Mouse (Mus musculus) kidney, embryonic 16.5 days (tissue): ENCODE measurements around the gene Rab11fip3. TPM values are rescaled to one million over a fixed set of nuclear protein-coding genes. Genes with fewer than 3 reads are reported as not detected.

Experiments used
- ATAC-seq: fragments of 200-750 bp; cut with Nextera tagmentation; 2 replicates; pipeline ENCODE4 v1.8.0; 2017; ENCODE audit warnings: moderate TSS enrichment; ENCODE audit not compliant: low FRiP score, low TSS enrichment
- H3K27ac ChIP-seq: fragments of 300-500 bp; sonication (generic); 2 replicates; pipeline ENCODE4 v1.5.1; 2014; ENCODE audit warnings: low read length
- H3K27me3 ChIP-seq: fragments of 300-500 bp; sonication (generic); 2 replicates; pipeline ENCODE4 v1.6.1; 2014; ENCODE audit warnings: low read length, control low read depth, mixed read lengths; ENCODE audit not compliant: insufficient read depth
- H3K36me3 ChIP-seq: fragments of 300-500 bp; sonication (generic); 2 replicates; pipeline ENCODE4 v1.6.1; 2014; ENCODE audit warnings: low read length, control low read depth, mixed read lengths; ENCODE audit not compliant: insufficient read depth
- H3K4me1 ChIP-seq: fragments of 300-500 bp; sonication (generic); 2 replicates; pipeline ENCODE4 v1.6.1; 2014; ENCODE audit warnings: low read length, control low read depth, mixed read lengths; ENCODE audit not compliant: insufficient read depth
- H3K4me2 ChIP-seq: fragments of 300-500 bp; sonication (generic); replicated peaks from 2 replicates; pipeline ENCODE4 v1.6.1; 2014; ENCODE audit warnings: low read depth, low read length
- H3K4me3 ChIP-seq: fragments of 300-500 bp; sonication (generic); 2 replicates; pipeline ENCODE4 v1.5.1; 2014; ENCODE audit warnings: mild to moderate bottlenecking, low read length
- H3K9ac ChIP-seq: fragments of 300-500 bp; sonication (generic); replicated peaks from 2 replicates; pipeline ENCODE4 v1.6.1; 2014; ENCODE audit warnings: low read length
- H3K9me3 ChIP-seq: fragments of 300-500 bp; sonication (generic); 2 replicates; pipeline ENCODE4 v1.6.1; 2016; ENCODE audit warnings: low read length, control low read depth
- WGBS: fragments of 180-500 bp; shearing (Covaris S2); extraction: QIAGEN DNeasy Blood & Tissue Kit; methylation state at CpG from one replicate; pipeline ENCODE4 v1.1.7; 2014; 5-methylcytosine and 5-hydroxymethylcytosine counted together
- polyA plus RNA-seq: library from polyadenylated mRNA; unstranded; fragments of >200 nt; fragmentation: Nextera tagmentation; extraction: Ambion mirVana; gene quantifications from 2 replicates; pipeline ENCODE4 v1.2.1, GENCODE M21; 2015

The Rab11fip3 gene
- polyA plus RNA-seq, 1 experiment from 2014 or later = 41.0 TPM

- Histone ChIP-seq H3K27me3 (no peaks in the 10 kb centered on the region), H3K4me2 (no peak overlapping the region), H3K36me3 (0 out of 2 replicates have a peak, but pooled peaks cover 4% of the 10 kb centered on the region), H3K27ac (no peak overlapping the region), H3K4me1 (peaks cover 38% of the 10 kb centered on the region), H3K9ac (no peak overlapping the region), H3K9me3 (no peaks in the 10 kb centered on the region), H3K4me3 (no peak overlapping the region)
- WGBS = 64% methylated on average over 9 of the region's 9 CpGs
- no peak for ATAC-seq
These were observed 11.4 kb downstream of the Rab11fip3 start for GRCm38 (mm10) chr17:26057787-26058567.

DNA sequence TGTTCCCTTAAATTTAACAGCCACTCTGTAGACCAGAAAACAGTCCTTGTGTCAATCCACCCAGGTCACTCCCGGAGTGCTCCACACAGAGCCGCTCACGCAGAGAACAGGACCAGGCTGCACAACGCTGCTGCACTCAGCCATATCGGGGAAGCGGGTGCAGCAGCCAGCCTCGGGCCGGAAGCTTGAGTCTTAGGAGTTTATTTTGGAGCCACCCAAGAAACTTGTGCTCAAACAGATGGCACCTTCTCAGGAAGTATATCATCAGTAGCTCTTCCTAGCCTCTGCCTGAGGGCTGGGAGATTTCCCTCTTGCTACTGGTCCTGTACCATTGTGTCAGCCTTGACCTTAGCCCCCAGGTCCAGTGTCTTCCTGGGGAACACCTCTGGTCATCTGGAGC is 12.1 kb downstream of the Rab11fip3 start:
- no peak for ATAC-seq
- Histone ChIP-seq H3K4me1 (peaks cover 38% of the 10 kb centered on the region), H3K9ac (no peak overlapping the region), H3K36me3 (0 out of 2 replicates have a peak, but pooled peaks cover 4% of the 10 kb centered on the region), H3K4me2 (no peak overlapping the region), H3K27me3 (no peaks in the 10 kb centered on the region), H3K27ac (no peak overlapping the region), H3K4me3 (no peak overlapping the region), H3K9me3 (no peaks in the 10 kb centered on the region)
- WGBS = 59% methylated on average over 8 of the region's 8 CpGs

DNA sequence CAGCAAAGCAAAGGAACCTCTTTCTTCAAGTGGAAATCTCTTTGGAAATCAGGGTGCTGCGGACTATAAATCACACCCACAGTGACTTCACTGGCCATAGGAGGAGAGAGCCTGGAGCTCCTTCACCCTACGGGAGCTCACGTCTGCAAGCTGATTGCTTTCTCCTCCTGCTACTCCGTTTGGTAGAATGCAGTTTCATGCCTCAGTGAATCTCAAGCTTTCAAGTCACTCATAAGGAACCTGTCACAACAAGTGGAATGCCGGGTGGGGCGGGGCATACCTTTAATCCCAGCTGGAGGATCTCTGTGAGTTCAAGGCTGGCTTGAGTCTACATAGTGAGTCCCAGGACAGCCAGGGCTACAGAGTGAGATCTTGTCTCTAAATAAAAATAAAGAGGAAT is 14.2 kb downstream of the Rab11fip3 start:
- peak; percentile 66; the same call in 1 of the 2 replicates for ATAC-seq
- H3K36me3 ChIP-seq = 0 out of 2 replicates have a peak, but pooled peaks cover 4% of the 10 kb centered on the region

DNA sequence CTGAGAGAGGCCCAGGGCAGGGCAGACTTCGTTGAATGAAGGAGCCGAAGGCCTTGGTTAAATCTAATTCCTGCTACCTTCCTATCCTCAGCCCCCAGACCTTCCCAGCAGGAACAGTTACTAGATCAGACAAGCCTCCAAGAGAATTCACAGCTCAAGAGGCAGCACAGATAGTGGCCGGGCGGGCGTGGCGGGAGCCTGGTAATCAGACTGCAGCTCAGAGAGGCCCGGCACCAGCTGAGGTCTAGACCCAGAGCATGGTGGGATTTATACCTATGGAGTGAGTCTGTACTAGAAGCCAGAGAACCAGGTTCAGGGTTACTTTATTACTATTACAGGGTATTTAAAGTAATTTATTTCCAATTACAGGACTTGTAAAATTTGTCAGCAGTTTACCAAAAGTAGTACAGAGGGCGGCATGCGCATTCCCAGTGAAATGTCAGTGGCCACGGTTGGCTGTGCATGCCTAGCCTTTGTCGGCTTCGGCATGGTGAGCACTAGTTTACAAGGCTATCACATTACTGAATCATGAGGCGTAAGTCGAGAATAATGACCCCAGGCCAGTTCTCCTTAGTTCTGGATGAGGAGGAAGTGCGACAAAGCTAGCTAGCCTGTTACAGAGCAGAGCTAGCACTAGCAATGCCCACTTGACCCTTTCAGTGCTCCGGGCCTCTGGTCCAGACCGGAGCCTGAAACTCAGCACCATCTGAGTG is 15.1 kb downstream of the Rab11fip3 start:
- Histone ChIP-seq H3K27ac (peak overlapping the region; percentile 85), H3K9ac (no peak overlapping the region; the same call in 1 of the 2 replicates), H3K36me3 (0 out of 2 replicates have a peak, but pooled peaks cover 4% of the 10 kb centered on the region), H3K4me3 (no peak overlapping the region), H3K9me3 (no peaks in the 10 kb centered on the region), H3K27me3 (no peaks in the 10 kb centered on the region), H3K4me2 (peak overlapping the region; percentile 13; the same call in 1 of the 2 replicates), H3K4me1 (peaks cover 38% of the 10 kb centered on the region)
- WGBS = 27% methylated on average over 17 of the region's 17 CpGs
- peak; percentile 90 for ATAC-seq

More for the DNA sequence above, 14.2 kb downstream of the Rab11fip3 start:
- peak overlapping the region; percentile 13; the same call in 1 of the 2 replicates for H3K4me2 ChIP-seq
- no peaks in the 10 kb centered on the region for H3K9me3 ChIP-seq
- H3K27me3 ChIP-seq = no peaks in the 10 kb centered on the region
- peak overlapping the region; percentile 85 for H3K27ac ChIP-seq
- WGBS = 30% methylated on average over 6 of the region's 6 CpGs
- H3K4me1 ChIP-seq = peaks cover 38% of the 10 kb centered on the region
- no peak overlapping the region for H3K4me3 ChIP-seq
- no peak overlapping the region for H3K9ac ChIP-seq

DNA sequence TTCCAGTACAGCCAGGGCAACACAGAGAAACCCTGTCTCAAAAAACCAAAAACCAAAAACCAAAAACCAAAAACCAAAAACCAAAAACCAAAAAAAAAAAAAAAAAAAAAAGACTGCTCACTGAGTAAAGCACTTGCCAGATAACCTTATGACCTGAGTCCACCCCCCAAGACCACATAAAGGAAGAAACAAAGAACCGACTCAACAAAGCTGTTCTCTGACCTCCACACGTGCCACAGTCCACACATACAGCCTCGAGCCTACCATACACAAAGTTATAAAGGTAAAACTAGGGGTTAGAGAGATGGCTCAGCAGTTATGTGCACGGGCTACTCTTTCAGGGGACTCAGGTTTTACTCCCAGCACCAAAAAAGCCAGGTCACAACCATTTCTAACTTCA is 16.6 kb downstream of the Rab11fip3 start:
- Histone ChIP-seq H3K9me3 (no peaks in the 10 kb centered on the region), H3K27me3 (no peaks in the 10 kb centered on the region), H3K36me3 (no peaks in the 10 kb centered on the region), H3K9ac (no peak overlapping the region), H3K4me1 (peaks cover 36% of the 10 kb centered on the region), H3K27ac (no peak overlapping the region), H3K4me2 (no peak overlapping the region), H3K4me3 (no peak overlapping the region)
- WGBS = 94% methylated on average over 4 of the region's 4 CpGs
- ATAC-seq = no peak

GRCm38 (mm10) chr17:26052074-26052473 is 17.3 kb downstream of the Rab11fip3 start:
- Histone ChIP-seq H3K4me2 (no peak overlapping the region), H3K9me3 (no peaks in the 10 kb centered on the region), H3K9ac (no peak overlapping the region), H3K4me1 (peaks cover 33% of the 10 kb centered on the region), H3K36me3 (no peaks in the 10 kb centered on the region), H3K4me3 (no peak overlapping the region), H3K27ac (no peak overlapping the region), H3K27me3 (no peaks in the 10 kb centered on the region)
- ATAC-seq = no peak
- 87% methylated on average over 4 of the region's 4 CpGs for WGBS

DNA sequence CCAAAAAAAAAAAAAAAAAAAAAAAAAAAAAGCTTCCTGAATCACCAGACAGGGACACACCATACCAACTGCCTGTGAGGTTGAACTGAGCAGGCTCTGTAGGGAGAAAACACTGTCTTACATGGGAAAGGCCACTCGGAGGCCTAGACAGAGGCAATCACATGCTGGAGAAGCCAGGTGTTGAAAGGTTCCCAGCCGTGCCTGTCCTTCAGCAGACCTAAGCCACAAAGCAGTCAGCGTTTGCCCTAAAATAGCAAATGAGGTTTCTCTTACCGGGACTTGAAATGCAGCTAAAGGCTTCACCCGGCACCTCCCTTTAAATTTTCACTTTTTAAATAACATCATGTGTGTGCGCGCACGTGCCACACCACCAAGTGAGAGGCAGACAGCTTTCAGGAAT is 21.2 kb downstream of the Rab11fip3 start:
- Histone ChIP-seq H3K4me3 (no peak overlapping the region), H3K9ac (no peak overlapping the region), H3K9me3 (no peaks in the 10 kb centered on the region), H3K27me3 (no peaks in the 10 kb centered on the region), H3K36me3 (no peaks in the 10 kb centered on the region), H3K27ac (no peak overlapping the region), H3K4me2 (no peak overlapping the region), H3K4me1 (no peaks in the 10 kb centered on the region)
- 90% methylated on average over 8 of the region's 8 CpGs for WGBS
- no peak for ATAC-seq

GRCm38 (mm10) chr17:26046253-26046997 is 22.9 kb downstream of the Rab11fip3 start:
- WGBS = 57% methylated on average over 10 of the region's 10 CpGs
- no peak overlapping the region for H3K4me3 ChIP-seq
- peaks cover 1% of the 10 kb centered on the region; the same call in 1 of the 2 replicates for H3K4me1 ChIP-seq
- no peak overlapping the region for H3K9ac ChIP-seq
- no peaks in the 10 kb centered on the region for H3K36me3 ChIP-seq
- no peaks in the 10 kb centered on the region for H3K27me3 ChIP-seq
- no peak for ATAC-seq
- no peak overlapping the region for H3K4me2 ChIP-seq
- no peak overlapping the region for H3K27ac ChIP-seq
- no peaks in the 10 kb centered on the region for H3K9me3 ChIP-seq

DNA sequence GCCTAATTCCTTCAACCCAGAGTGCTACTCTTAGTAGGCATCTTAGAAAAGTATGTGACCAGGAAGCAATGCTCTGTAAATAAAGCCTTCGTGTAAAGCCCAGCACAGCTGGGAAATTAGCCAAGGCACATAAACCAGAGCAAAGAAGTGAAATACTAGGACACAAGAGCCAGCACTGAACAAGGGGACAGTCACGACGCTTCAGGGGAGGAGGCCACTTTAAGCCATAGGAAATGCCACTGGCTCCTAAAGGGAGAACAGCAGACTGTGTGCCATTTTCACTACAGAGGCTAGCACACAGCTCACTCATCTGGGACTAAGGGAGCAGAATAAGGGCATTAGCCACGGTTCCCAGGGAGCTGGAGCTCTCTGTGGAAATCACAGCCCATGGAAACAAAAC is 24.1 kb downstream of the Rab11fip3 start:
- Histone ChIP-seq H3K4me2 (no peak overlapping the region), H3K9ac (no peak overlapping the region), H3K36me3 (no peaks in the 10 kb centered on the region), H3K27ac (no peak overlapping the region), H3K4me1 (peaks cover 6% of the 10 kb centered on the region; the same call in 1 of the 2 replicates), H3K4me3 (no peak overlapping the region), H3K9me3 (no peaks in the 10 kb centered on the region), H3K27me3 (no peaks in the 10 kb centered on the region)
- 49% methylated on average over 4 of the region's 4 CpGs for WGBS
- ATAC-seq = no peak
